Mouse (Mus musculus) left cerebral cortex, adult 18-20 months (tissue): ENCODE data around the gene Gm48552. TPM values are rescaled to one million over a fixed set of nuclear protein-coding genes. Genes with fewer than 3 reads are reported as not detected.

Source experiments
- DNase-seq, 2 experiments: peaks; one replicate each; pipeline ENCODE4 v3.0.0; 2021 to 2022; ENCODE audit warnings: low spot score in 2 of 2, mixed read lengths in 1 of 2
- long read RNA-seq, 2 experiments: library from polyadenylated mRNA; stranded (forward); transcript quantifications; one replicate each; pipeline ENCODE4 v2.0.0; 2021
- total RNA-seq, 2 experiments: library from RNA; stranded (reverse); gene quantifications; 2 replicates each; pipeline ENCODE4 v1.2.3; 2021

Gene Gm48552
- total RNA-seq = 1 to 10 TPM; 2.7 to 2.8 TPM
- long read RNA-seq, experiment 1, partial matches to known transcripts = 0 of 2 reads
- long read RNA-seq, experiment 1, other reads (novel, unspliced or antisense) = 0 of 2 reads
- long read RNA-seq, experiment 2 = 0 reads

GRCm38 (mm10) chr10:81388505-81389055, at the start of gene Gm48552:
Gm48552 (plus strand) TSS chr10:81389005.
- no peak for DNase-seq

- DNase-seq = no peak
Measured at GRCm38 (mm10) chr10:81340551-81341332, 48.1 kb upstream of the Gm48552 start.

- peak; percentile 63 to 75 for DNase-seq
Measured at GRCm38 (mm10) chr10:81341333-81341949, 47.4 kb upstream of the Gm48552 start.

GRCm38 (mm10) chr10:81342686-81343505, 45.9 kb upstream of the Gm48552 start, which contains the start of gene Gipc3:
Gipc3 (minus strand) TSS chr10:81343266.
- no peak for DNase-seq

- no peak for DNase-seq
Measured at GRCm38 (mm10) chr10:81344421-81345161, 44.2 kb upstream of the Gm48552 start.

- DNase-seq = no peak
Measured at GRCm38 (mm10) chr10:81345162-81345534, 43.7 kb upstream of the Gm48552 start.

- DNase-seq = peak; percentile 52 to 70
Measured at GRCm38 (mm10) chr10:81346453-81347067, 42.2 kb upstream of the Gm48552 start.

- no peak for DNase-seq
Measured at GRCm38 (mm10) chr10:81349146-81349545, 39.7 kb upstream of the Gm48552 start.

GRCm38 (mm10) chr10:81349961-81350350, 38.8 kb upstream of the Gm48552 start:
- DNase-seq = no peak

- peak; percentile 99 to 100 for DNase-seq
Measured at GRCm38 (mm10) chr10:81350351-81351063, 38.3 kb upstream of the Gm48552 start, which contains the start of gene Hmg20b. Hmg20b (minus strand) TSS chr10:81350480.

- no peak for DNase-seq
Measured at GRCm38 (mm10) chr10:81351678-81352291, 37.0 kb upstream of the Gm48552 start.

- no peak for DNase-seq
Measured at GRCm38 (mm10) chr10:81354738-81355477, 33.9 kb upstream of the Gm48552 start.

GRCm38 (mm10) chr10:81355533-81355932, 33.3 kb upstream of the Gm48552 start:
- no peak for DNase-seq

- no peak for DNase-seq
Measured at GRCm38 (mm10) chr10:81356352-81356990, 32.3 kb upstream of the Gm48552 start.

- DNase-seq = peak; percentile 91 to 93
Measured at GRCm38 (mm10) chr10:81356991-81357844, 31.6 kb upstream of the Gm48552 start, which contains the start of gene Mfsd12. Mfsd12 (plus strand) TSS chr10:81357491.

GRCm38 (mm10) chr10:81358209-81358608, 30.6 kb upstream of the Gm48552 start:
- no peak for DNase-seq

- no peak for DNase-seq
Measured at GRCm38 (mm10) chr10:81358841-81359240, 30.0 kb upstream of the Gm48552 start.
